Mouse (Mus musculus) mouse trophoblast stem cell (cell line): ENCODE data around the gene Rab4b.

Experiments used
- in situ Hi-C, 2 experiments: fragments of 300-500 bp; cut with MseI, MboI; formaldehyde crosslinking; loops; 2 replicates in 1 of 2; 3 replicates in 1 of 2; pipeline ENCODE4 v1.15.1; 2025

Rab4b gene

GRCm38 (mm10) chr7:27159882-27160281, 18.8 kb downstream of the Rab4b start:
- in situ Hi-C loops: no loop called here

GRCm38 (mm10) chr7:27159256-27159655, 19.4 kb downstream of the Rab4b start:
- in situ Hi-C loops: no loop called here

- in situ Hi-C loops: no loop called here
Measured at GRCm38 (mm10) chr7:27158171-27158570, 20.5 kb downstream of the Rab4b start.

GRCm38 (mm10) chr7:27156005-27156404, 22.7 kb downstream of the Rab4b start:
- in situ Hi-C loops: no loop called here

- in situ Hi-C loops: no loop called here
Measured at GRCm38 (mm10) chr7:27153205-27153764, 25.4 kb downstream of the Rab4b start, which contains the start of gene Cyp2t4. TSS of gene Cyp2t4 (plus strand) at chr7:27153714.

- in situ Hi-C loops: no loop called here
Measured at GRCm38 (mm10) chr7:27136410-27136996, 42.2 kb downstream of the Rab4b start.

- in situ Hi-C loops: no loop called here
Measured at GRCm38 (mm10) chr7:27133757-27134156, 44.9 kb downstream of the Rab4b start.

- in situ Hi-C loops: no loop called here
Measured at GRCm38 (mm10) chr7:27133156-27133555, 45.5 kb downstream of the Rab4b start.

- in situ Hi-C loops: no loop called here
Measured at GRCm38 (mm10) chr7:27132588-27132987, 46.1 kb downstream of the Rab4b start.

GRCm38 (mm10) chr7:27131387-27131786, 47.3 kb downstream of the Rab4b start:
- in situ Hi-C loops: no loop called here

- in situ Hi-C loops: no loop called here
Measured at GRCm38 (mm10) chr7:27130521-27131370, 48.0 kb downstream of the Rab4b start.

- in situ Hi-C loops: loop anchor here (10.0 kb wide), 1 partner anchor 355 kb away; no protein-coding TSS in a partner anchor
Measured at GRCm38 (mm10) chr7:27129811-27130210, 48.9 kb downstream of the Rab4b start.

- in situ Hi-C loops: loop anchor here (10.0 kb wide), 1 partner anchor 354 kb away; no protein-coding TSS in a partner anchor
Measured at GRCm38 (mm10) chr7:27128946-27129345, 49.8 kb downstream of the Rab4b start.

- in situ Hi-C loops: loop anchor here (10.0 kb wide), 1 partner anchor 353 kb away; no protein-coding TSS in a partner anchor
Measured at GRCm38 (mm10) chr7:27128162-27128561, 50.5 kb downstream of the Rab4b start.

- in situ Hi-C loops: loop anchor here (10.0 kb wide), 1 partner anchor 350 kb away; no protein-coding TSS in a partner anchor
Measured at GRCm38 (mm10) chr7:27124969-27125368, 53.7 kb downstream of the Rab4b start.

GRCm38 (mm10) chr7:27124305-27124832, 54.3 kb downstream of the Rab4b start:
- in situ Hi-C loops: loop anchor here (10.0 kb wide), 1 partner anchor 350 kb away; no protein-coding TSS in a partner anchor

GRCm38 (mm10) chr7:27119676-27120075, 59.0 kb downstream of the Rab4b start, which contains the start of gene Cyp2f2:
TSS of gene Cyp2f2 (plus strand) at chr7:27119909.
- in situ Hi-C loops: loop anchor here (10.0 kb wide), 1 partner anchor 345 kb away; no protein-coding TSS in a partner anchor
